Mouse (Mus musculus): ENCODE measurements around the gene Ugt8a.

Gene Ugt8a

DNA sequence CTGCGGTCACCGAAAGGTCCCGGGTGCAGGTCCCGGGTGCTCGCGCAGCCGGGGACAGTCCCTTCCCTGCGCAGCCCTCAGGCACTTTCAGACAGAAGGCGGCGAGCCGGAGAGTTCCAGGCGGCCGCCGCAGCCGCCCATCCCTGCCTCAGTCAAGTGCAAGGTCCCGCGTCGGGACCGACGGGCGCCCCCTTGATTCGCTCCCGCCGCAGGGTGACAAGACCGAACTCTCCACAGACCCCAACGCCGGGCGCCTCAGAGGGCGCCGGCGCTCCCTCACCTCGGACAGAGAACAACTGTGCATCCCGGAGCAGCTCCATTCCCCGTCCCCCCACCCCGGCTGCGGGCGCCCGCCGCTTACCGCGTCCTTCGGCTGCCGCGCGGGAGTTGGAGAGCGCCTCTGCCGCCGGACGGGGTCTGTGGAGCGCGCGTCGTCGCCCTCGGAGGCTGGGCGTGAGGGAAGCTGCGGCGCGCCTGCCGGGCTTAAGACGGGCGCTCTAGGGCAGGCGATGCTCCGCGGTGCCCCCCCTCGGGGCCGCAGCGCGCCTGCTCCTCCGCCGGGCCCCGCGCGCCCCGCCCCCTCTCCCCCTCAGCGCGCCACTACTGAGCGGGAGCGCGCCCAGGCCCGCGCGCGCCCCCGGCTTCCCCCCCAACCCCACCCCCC, at the start of gene Ugt8a:
TSS of gene Ugt8a (minus strand) at position 528 of the 664 bp plus-strand sequence.
- no peak for DNase-seq

DNA sequence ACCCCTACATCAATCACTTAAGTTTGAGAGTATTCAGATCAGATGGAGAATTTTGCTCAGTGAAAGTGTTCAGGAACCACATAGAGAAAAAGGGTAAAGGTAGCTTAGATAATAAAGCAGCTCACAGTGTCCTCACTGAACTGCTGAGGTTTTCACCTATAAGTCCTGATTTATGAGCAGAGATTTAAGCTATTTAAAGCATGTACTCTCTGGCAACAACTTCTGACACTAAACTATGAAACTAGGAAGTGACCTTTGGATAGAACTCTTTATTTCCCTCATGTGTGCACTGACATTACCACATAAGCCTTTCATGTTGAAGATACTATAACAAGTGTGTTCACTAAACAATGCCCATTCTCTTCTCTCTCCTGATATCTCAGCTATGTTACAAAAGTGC, 48.2 kb upstream of the Ugt8a start:
- no peak for DNase-seq

DNA sequence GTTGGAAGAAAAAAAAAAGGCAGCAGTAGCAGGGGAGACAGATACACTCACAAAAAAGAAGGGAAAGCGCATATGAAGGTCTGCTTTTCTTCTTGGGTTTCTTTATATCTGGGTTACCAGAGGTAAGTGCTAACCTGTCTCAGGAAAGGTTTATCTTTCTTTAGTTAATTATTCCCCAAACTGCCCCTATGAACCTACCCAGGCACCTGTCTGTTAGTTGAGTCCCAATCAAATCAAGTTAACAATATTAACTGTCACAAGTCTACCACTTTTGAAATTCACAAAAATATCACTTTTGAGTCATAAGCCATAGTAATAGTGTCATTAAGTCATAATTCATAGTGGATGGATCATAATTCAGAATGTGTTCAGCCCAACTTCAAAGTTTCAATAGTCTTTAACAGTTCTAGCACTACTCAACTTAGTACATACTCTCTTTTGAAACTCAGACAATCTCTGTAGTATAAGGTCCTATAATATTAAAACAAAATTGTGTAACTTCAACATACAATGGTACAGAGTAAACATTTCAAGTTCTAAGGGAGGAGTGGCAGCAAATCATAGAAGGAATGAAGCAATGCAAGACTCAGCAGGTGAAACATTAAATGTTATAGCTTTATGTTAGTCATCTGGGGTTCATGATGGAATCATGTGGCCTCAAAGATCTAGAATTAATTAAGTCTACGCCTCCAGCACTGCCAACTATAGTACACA, 45.4 kb upstream of the Ugt8a start:
- DNase-seq: no peak

DNA sequence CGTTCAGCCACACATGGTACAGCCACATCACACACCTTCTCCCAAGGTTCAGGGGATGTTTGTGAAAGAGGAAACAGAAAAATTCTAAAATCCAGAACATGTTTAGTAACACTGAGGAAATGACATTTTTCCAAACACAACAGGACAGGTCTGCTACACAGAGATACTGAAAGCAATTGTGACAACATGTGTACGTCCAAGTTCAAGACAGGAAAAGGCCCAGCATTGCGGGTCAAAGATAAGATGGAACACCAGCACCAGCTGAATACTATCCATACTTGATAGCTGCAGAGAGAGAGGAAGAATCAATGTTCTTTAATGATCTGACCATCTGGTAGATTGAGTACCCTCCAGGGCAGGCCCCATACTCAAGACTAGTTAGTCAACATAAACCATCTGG, 41.1 kb upstream of the Ugt8a start:
- DNase-seq: no peak

DNA sequence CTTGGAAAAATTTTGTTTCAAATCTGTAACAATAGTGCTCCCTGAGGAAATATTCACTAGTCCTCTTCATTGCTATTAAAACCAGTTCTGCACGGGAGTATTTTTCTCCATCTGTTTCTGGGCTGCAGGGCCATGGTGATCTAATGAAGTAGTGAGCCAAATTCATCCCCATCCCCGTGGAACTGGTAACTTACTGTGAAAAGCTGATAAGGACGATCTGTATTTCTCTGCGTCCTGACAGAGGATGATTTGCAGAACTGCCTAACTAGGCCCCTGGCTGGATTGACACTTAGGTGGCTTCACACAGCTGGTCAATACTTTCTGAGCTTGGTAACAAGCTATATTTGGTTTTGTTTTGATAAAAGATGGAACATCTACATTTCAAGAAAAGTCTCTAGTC, 37.5 kb upstream of the Ugt8a start:
- DNase-seq: no peak

DNA sequence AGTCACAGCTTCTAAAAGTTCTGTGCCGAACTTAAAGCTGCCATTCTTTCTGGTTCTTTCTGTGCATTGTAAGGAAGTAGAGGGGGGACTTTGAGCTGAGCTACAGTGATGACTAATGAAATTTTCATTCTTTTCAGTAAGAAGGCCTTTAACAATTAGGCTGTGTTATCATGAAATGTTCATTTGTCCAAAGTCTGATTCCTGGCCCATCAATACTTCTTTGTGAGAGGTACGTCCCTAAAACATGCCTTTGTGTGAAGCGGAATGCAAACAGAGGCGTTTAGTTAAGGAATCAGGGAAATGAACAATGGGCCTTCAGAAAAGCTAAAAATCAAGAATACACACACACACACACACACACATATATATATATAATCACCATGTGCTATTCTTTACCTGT, 31.0 kb upstream of the Ugt8a start:
- DNase-seq: no peak

DNA sequence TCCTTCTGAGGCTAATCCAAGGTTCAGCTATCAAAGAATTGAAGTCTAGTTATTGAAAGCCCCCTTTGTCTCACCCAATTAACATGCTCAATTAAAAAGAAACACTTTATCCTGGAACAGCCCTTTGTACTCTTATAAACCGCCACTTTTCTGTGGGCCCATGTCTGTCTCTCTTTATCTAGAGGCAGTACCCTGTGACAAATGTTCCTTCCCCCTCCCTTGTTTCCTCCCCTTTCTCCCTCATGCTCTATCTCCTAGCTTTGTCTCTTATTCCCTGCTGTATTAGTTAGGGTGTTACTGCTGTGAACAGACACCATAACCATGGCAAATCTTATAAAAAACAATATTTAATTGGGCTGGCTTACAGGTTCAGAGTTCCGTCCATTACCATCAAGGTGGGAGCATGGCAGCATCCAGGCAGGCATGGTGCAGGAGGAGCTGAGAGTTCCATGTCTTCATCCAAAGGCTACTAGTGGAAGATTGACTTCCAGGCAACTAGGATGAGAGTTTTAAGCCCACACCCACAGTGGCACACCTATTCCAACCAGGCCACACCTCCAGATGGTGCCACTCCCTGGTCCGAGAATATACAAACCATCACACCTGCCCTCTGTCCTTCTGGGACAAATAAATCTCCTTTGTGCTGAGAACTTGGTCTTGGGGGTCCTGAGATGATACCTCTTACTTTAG, 17.9 kb upstream of the Ugt8a start:
- no peak for DNase-seq

DNA sequence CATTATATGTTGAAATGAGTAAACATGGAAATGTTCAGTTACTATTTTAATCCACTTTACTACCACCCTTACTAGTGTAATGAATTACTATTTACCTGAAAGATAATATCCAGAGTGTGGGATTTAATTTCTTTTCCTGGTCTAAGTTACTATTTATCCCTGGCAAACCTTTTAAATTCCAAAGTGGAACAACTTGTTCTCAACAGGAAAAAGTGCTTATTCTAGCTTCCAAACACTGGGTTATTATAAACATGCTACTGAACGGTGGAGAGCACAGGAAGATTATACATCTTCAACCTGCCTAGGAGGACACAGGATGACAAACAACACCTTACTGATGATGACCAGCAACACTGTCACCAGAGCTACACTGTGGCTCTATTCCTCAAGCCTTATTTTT, 16.5 kb upstream of the Ugt8a start:
- DNase-seq: no peak

DNA sequence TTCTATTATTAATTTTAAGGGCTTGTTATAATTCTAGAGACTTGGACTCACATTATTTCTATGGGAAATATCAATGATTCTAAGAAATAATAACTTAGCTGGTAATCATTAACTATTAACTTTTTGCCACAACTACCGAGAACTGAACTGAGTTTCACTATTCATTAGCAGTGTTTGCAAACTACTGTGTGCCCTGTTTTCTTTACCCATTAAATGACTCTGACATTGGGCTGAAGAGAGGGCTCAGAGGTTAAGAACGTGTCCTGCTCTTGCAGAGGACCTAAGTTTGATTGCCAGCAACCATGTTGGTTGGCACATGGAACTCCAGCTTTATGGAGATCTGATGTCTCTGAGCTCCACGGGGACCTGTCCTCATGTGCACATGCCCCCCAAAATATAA, 2.4 kb upstream of the Ugt8a start:
- DNase-seq: no peak

DNA sequence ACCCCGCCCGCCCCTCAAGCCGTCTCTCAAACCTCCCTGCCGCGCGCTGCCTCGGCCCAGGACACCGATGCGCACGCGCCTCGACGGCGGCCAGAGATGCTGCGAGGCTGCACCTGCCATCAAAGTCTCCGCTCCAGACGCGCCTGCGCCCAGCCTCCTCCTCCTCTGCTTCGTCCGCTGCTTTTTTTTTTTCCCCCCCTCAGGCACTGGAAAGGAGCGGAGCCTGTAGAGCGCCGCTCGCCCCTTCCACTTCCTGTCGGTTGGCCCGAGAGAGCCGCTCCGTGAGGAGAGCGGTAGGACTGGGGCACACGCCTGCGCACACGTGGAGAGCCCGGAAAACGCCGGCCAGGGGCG, 314 bp upstream of the Ugt8a start:
- DNase-seq: peak; percentile 20 to 67

DNA sequence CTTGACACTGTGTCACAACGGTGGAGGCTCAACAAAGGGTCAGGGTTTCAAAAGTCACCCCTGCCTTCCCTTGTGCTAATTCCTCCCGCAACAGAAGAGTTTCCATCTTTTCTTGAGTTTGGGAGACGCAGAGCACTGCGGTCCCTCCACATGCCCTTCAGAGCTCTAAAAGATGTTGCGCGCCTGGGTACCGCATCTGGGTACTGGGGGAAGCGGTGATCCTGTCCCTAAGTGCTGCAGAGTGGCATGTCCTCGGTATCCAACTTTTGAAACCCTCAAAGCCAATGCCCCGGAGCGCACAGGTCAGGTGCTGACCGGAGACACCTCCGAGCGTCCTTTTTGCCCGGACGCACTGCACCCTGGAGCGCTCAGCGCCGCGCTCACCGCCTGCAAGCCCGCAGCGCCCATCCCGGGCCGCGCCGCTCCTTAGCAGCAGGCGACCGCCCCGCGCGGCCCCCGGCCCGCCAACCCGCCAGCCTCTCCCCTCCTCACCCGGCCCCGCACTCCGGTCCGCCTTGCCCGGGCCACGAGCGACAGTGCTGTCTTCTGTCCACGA, 805 bp downstream of the Ugt8a start:
- DNase-seq: peak in 1 of 2 experiments; percentile 41

DNA sequence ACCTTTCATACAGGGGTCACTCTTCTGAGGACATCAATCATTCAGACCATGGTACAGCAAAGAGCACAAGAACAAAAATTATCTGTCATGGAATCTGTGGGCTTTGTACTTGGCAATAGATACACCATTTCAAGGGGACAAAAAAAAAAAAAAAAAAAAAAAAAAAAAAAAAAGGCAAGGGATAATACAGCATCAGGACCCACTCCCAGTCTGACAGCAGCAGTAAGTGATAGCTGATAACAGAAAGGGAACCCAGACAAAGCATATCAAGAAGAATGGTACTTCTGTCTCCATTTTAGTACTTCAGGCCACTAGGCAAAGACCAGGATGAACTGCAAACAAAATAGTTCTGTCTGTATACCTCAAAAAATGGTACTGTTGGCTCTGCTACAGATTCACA, 2.6 kb downstream of the Ugt8a start:
- DNase-seq: no peak

DNA sequence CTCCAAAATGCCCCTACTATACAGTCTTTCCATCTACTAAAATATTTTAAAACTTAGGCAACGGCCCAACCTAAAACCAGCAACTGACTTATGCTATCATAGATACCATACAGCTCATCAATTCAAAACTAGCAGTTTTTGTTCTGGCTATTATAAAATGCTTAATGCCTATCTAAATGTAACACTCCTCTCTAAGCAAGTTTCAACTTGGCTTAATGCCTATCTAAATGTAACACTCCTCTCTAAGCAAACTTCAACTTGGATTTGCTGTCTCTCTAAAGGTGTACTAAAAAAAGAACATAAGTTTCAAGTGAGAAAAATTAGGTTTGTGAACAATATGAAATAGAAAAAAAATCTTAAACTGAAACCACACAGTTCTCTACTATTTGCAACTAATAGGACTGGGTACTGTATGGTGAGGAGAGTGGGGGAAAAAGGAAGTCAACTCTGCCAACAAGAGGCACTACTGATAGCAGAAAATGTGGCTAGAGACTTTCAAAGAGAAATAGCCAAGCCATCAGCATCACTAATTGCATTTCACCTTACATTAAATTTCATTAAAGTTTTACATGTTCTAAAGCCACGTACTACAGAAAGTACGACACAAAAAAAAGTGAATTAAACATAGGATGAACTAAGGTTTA, 5.7 kb downstream of the Ugt8a start:
- DNase-seq: no peak

DNA sequence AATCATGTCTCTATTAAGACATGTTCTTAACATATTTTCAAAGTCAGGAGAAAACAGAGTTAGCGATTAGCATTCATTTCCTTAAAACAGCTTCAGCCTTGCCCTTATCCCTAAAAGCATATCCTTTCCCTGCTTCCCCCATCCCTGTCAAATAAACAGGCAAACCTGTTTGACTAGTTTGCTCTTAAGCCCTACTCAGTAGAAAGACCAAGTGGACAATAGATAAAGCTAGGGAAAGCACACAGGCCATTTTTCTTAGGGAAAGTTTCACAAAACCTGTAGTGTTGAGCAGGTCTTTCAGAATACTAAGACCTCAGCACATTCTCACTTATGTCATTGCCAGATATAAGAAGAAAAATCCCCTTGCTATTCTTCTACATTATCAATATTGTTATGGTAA, 7.4 kb downstream of the Ugt8a start:
- no peak for DNase-seq

DNA sequence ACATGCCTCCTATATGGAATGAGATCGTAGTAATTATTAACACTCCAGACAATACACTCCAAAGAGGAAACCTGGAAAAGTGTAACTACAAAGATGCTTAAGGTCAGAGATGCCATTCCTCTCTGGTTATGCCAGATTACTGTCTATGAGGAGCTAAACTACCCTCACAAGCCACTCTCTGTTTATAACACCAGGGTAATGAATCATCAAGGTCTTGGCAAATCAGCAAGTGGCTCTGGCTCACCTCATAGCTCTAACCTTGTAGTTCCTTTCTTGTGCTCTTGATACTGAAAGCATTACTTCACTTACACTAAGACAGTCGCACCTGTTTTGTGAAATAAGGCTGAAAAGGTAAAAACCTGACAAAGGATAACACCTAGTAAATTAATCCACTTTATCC, 17.5 kb downstream of the Ugt8a start:
- DNase-seq: no peak

DNA sequence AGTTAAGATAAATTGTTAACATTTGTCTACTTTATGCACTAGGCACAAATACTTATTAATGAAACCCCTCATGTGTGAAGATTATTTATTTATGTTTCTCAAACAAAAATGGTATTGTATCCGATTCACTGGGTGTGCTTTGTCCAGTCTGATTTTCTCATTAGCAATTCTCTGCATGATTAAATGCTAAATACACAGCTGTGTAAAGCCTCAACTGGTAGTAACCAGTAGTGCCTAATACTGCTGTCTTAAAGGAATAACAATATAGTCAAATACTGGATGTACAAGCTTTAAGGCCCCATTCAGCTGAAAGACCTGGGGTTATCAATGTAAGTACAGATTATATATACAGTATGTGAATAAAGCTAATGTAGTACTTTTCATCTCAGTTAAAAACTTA, 39.4 kb downstream of the Ugt8a start:
- DNase-seq: no peak

DNA sequence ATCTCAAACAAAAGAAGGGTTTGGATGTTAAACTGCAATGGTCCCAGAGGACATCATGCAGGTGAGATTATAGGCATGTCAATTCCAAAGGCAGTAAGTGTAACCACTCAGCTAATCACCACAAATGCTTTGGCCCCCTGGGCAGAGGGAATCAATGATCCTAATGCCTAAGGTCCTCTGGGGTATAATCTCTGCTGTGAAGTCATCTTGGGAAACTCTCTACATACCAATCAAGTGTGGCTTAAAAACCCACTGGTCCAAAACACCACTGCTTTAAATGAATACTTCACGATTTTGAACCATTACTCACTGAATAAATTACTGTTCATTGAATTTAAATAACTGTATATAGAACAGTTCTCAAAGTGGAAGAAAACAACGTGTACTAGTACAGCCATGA, 51.3 kb downstream of the Ugt8a start:
- no peak for DNase-seq

DNA sequence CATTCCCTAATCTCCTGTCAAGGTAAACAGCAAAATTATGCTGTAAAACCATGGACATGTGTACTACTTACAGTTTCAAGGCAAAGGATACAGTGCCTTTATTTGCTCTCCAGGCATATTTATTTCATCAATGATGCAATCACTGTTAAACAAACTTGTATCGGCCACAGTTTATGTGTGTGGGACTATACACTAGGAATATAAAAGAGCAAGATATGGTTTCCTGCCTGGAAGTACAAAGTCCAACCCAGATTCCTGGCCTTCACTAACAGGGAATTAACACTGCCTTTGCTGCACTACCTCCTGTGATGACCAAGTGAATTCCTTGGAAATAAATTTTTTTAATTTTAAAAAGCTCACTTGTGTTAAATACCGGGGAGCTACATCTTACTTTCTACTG, 53.5 kb downstream of the Ugt8a start:
- DNase-seq: no peak

DNA sequence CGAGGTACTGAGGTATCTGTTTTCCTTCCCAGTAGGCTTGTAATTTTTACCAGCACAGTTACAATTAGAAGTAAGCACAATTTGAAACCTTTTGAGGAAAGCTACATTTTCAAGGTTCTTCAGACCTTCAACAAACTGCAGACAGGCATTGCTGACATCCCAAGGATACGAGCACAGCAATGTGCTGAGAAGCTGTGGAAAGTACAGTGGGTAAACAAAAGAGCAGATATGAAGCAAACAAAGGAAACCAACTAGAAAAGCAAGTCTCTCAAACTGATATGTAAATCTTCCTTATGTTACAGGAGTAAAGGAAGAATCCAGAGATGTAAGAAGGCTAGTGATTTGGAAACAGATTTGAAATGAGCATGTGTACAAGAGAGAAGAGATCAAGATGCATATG, 54.0 kb downstream of the Ugt8a start:
- DNase-seq: no peak

DNA sequence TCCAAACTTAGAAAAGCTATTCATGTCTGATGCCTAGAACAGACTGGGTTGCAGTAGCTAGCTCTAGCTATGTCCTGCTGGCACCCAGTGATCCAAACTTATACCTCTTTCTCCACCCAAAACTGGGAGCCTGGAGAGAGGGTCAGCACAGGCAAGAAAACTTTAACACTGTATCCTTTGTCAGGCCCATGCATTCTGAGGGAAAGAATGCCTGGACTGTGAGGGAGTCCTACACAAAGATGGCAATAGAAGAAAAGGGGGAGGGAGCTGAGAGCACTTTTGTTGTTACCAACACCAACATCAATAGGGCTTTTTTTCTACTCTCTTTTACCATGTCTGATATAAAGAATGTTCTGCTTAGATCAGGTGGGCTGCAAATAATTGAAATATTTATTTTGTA, 55.4 kb downstream of the Ugt8a start:
- no peak for DNase-seq

DNA sequence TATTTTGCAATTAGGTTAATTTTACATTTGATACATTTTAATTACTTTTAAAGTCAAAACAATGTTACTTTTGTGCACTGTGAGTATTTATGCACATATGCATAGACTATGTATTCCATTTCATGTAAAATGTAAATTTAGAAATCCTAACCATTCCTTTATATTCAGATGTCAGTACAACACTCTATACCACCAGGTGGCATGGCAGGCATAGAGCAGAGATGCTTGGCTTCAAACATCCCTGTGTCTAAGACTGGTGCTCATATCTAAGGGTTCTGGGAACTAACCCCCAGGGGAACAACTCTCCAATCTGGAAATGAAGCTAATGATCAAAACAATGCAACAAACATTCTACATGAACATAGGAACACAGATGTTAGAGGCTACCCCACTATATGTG, 56.6 kb downstream of the Ugt8a start:
- DNase-seq: no peak

DNA sequence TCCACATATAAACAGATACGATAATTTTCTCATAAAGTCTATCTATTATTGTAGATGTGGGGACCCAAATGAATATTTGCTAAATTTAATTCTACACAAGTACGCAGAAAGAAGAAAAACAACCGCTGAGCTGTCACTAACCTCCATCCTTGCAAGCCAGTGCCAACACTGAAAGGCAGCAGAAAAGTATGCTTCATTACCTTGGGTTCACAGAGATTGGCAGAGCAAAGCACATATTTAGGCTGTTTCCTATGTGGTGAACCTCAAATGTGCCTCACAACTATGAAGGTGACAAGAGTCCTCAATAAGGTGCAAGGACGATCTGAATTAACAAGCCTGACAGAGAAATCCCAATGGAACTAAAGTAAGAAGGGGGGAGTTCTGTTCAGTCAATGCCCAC, 64.0 kb downstream of the Ugt8a start:
- no peak for DNase-seq

DNA sequence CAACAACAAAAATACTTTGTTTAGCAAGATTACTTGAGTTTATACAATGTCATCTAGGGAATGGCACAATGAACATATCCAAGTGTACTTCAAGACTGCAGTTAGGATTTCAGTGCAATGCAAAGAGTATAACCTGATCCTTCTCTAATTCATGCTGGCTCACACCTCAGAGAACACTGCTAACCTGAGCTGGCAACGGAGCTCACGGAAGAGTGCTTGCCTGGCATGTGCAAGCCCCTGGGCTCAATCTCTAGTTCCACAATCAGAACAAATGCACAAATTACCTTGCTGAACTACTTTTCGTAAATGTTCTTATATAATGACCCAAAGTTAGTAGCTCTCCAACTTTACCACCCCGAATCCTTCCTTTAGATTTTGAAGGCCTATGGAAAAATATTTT, 68.5 kb downstream of the Ugt8a start:
- DNase-seq: peak; percentile 27 to 68

DNA sequence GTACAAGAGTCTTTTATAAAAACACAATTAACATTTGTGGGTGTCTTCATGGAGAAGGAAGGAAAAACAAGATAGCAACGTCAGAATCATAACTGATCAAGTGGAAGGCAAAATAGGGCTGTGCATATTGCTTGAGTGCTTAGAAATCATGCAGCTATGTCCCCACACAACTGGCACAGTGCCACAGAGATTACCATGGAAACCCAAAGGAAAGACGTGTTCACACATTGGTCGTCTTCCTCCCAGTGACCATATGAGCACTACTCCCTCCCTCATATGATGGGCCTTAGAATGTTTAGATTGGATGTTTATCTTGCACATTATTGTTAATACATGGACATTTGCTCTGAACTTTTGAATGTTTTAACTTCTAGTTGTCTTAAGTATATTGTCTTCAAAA, 76.8 kb downstream of the Ugt8a start:
- DNase-seq: no peak

All from kidney, postnatal 25 days (tissue).